Mouse (Mus musculus) CD4-positive naive resting alpha-beta T cell, adult 57 days (primary cell): ENCODE data around the gene Ankrd23. TPM values are rescaled to one million over a fixed set of nuclear protein-coding genes. Genes with fewer than 3 reads are reported as not detected.

ENCODE experiments used
- total RNA-seq: library from RNA; stranded (reverse); gene quantifications from one replicate; pipeline ENCODE4 v1.2.4, GENCODE M21; 2023

The Ankrd23 gene
- total RNA-seq: 31.5 TPM

GRCm38 (mm10) chr1:36536783-36537182 is at the start of gene Ankrd23:
Gene Ankrd23, minus strand, starts transcription at chr1:36536883.

GRCm38 (mm10) chr1:36558031-36558993 is 21.6 kb upstream of the Ankrd23 start, which contains the start of gene Sema4c:
Gene Sema4c, minus strand, starts transcription at chr1:36558349.

DNA sequence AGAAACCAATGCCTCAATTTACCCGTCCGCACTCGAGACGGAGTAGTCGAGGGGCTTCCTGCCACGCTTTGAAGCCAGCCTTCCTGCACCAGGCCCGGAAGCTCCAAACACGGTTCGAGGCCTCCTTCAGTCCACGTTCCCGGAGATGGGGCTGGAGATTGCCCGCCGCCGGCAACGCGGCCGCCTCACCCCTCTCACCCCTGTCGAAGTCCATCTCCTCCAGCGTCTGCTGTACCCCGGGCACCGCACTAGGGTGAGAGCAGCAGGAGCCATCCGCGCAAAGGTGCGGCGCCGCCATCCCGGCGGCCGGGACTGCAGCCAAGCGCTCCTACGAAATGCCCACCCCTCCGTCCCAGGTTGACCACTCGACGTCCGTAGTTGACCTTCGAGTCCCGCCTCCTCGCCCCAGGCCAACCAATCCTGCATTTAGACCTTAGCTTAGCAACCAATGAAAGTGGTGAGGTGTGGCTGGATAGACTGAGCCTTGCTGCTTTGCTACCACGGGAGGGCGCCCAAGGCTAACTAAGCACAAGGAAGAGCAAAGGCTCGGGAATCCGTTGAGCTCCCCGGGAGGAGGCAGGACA is 10.3 kb upstream of the Ankrd23 start, which contains the start of gene Ankrd39:
Gene Ankrd39 (minus strand): TSS at position 558 of the 584 bp plus-strand sequence.

GRCm38 (mm10) chr1:36539186-36539585 is 2.5 kb upstream of the Ankrd23 start, which contains the start of gene Gm42417:
Gene Gm42417, minus strand, starts transcription at chr1:36539429.

GRCm38 (mm10) chr1:36511289-36512021 is 25.2 kb downstream of the Ankrd23 start, which contains the start of gene Cnnm3:
Gene Cnnm3, plus strand, starts transcription at chr1:36511867.

Other genes starting within 250 kb of the Ankrd23 start
- 593 TPM for gene Arid5a, start 229.2 kb downstream of the Ankrd23 start, total RNA-seq
- 99.8 TPM for gene Kansl3, start 167.7 kb downstream of the Ankrd23 start, total RNA-seq
- gene Fer1l5, start 164.6 kb downstream of the Ankrd23 start, total RNA-seq: not detected
- 25.6 TPM for gene Lman2l, start 91.6 kb downstream of the Ankrd23 start, total RNA-seq
- 19.5 TPM for gene Cnnm4, start 65.3 kb downstream of the Ankrd23 start, total RNA-seq
- 47.6 TPM for gene Cnnm3, start 25.0 kb downstream of the Ankrd23 start, total RNA-seq
- gene Gm42417, start 2.5 kb upstream of the Ankrd23 start, total RNA-seq: not detected
- gene Ankrd39, start 10.6 kb upstream of the Ankrd23 start, total RNA-seq: 26.5 TPM
- gene Sema4c, start 21.5 kb upstream of the Ankrd23 start, total RNA-seq: 1.4 TPM
- not detected for gene Fam178b, start 146.3 kb upstream of the Ankrd23 start, total RNA-seq
- gene Cox5b, start 154.6 kb upstream of the Ankrd23 start, total RNA-seq: 235 TPM
- not detected for gene 4933424G06Rik, start 173.3 kb upstream of the Ankrd23 start, total RNA-seq
- 253 TPM for gene Actr1b, start 177.5 kb upstream of the Ankrd23 start, total RNA-seq
- gene Zap70, start 224.9 kb upstream of the Ankrd23 start, total RNA-seq: 236 TPM